Mouse (Mus musculus) neural tube, embryonic 10.5 days (tissue): ENCODE measurements around the gene Hist1h2be.
"Not testable (repeated sequence)": the region's sequence is repeated elsewhere in the genome, so short reads cannot be mapped to it uniquely, and the experiment has no call there.

Experiments
- DNase-seq: peaks from one replicate; pipeline ENCODE4 v3.0.0-alpha.2; 2017; ENCODE audit warnings: low spot score; ENCODE audit errors: extremely low spot score

The Hist1h2be gene

GRCm38 (mm10) chr13:23592614-23593013 is 28.3 kb downstream of the Hist1h2be start:
- no peak for DNase-seq

- DNase-seq: not testable (repeated sequence)
These were observed 29.0 kb downstream of the Hist1h2be start for GRCm38 (mm10) chr13:23591886-23592285.

GRCm38 (mm10) chr13:23591206-23591605 is 29.7 kb downstream of the Hist1h2be start:
- no peak for DNase-seq

- DNase-seq: no peak
These were observed 34.0 kb downstream of the Hist1h2be start for GRCm38 (mm10) chr13:23586940-23587225.

- DNase-seq: peak; percentile 47
These were observed 34.6 kb downstream of the Hist1h2be start for GRCm38 (mm10) chr13:23586099-23586939.

GRCm38 (mm10) chr13:23585442-23586098 is 35.4 kb downstream of the Hist1h2be start:
- peak; percentile 66 for DNase-seq

GRCm38 (mm10) chr13:23585029-23585441 is 35.9 kb downstream of the Hist1h2be start:
- peak; percentile 80 for DNase-seq

GRCm38 (mm10) chr13:23584331-23584730 is 36.6 kb downstream of the Hist1h2be start:
- DNase-seq: peak; percentile 40

- DNase-seq: no peak
These were observed 37.4 kb downstream of the Hist1h2be start for GRCm38 (mm10) chr13:23583387-23584068.

- DNase-seq: peak; percentile 43
These were observed 38.5 kb downstream of the Hist1h2be start for GRCm38 (mm10) chr13:23582219-23583056.

GRCm38 (mm10) chr13:23581408-23582218 is 39.3 kb downstream of the Hist1h2be start, which contains the start of gene Hist1h4d:
Gene Hist1h4d, plus strand, starts transcription at chr13:23581598.
- peak; percentile 98 for DNase-seq

GRCm38 (mm10) chr13:23577835-23578234 is 43.1 kb downstream of the Hist1h2be start:
- DNase-seq: no peak

GRCm38 (mm10) chr13:23576906-23577639 is 43.9 kb downstream of the Hist1h2be start:
- DNase-seq: no peak

- DNase-seq: peak; percentile 52
These were observed 44.5 kb downstream of the Hist1h2be start for GRCm38 (mm10) chr13:23576351-23576881.

- DNase-seq: not testable (repeated sequence)
These were observed 45.0 kb downstream of the Hist1h2be start for GRCm38 (mm10) chr13:23575864-23576313.

GRCm38 (mm10) chr13:23575271-23575851 is 45.6 kb downstream of the Hist1h2be start, which contains the start of gene Hist1h3d:
Gene Hist1h3d, plus strand, starts transcription at chr13:23575763.
- peak; percentile 65 for DNase-seq

GRCm38 (mm10) chr13:23574546-23575170 is 46.3 kb downstream of the Hist1h2be start:
- DNase-seq: not testable (repeated sequence)

GRCm38 (mm10) chr13:23573898-23574524 is 46.9 kb downstream of the Hist1h2be start, which contains the start of the genes Hist1h2bf and Hist1h2ad:
Gene Hist1h2bf, minus strand, starts transcription at chr13:23574196.
Gene Hist1h2ad, plus strand, starts transcription at chr13:23574381.
- peak; percentile 83 for DNase-seq
